Mouse (Mus musculus): ENCODE measurements at regions not wholly inside any gene's neighbourhood (a gene's known extent, or its start where the extent isn't known, plus 50 kb on each side); places are given as distances from the start of the nearest gene placed in this dataset.

- no peak for DNase-seq
Observed at GRCm38 (mm10) chr4:97377593-97378542, 194.9 kb upstream of the Gm10192 start.

GRCm38 (mm10) chr4:97360473-97360872 is 177.5 kb upstream of the Gm10192 start:
- DNase-seq: no peak

- DNase-seq: no peak
Observed at GRCm38 (mm10) chr4:97357958-97358357, 175.0 kb upstream of the Gm10192 start.

DNA sequence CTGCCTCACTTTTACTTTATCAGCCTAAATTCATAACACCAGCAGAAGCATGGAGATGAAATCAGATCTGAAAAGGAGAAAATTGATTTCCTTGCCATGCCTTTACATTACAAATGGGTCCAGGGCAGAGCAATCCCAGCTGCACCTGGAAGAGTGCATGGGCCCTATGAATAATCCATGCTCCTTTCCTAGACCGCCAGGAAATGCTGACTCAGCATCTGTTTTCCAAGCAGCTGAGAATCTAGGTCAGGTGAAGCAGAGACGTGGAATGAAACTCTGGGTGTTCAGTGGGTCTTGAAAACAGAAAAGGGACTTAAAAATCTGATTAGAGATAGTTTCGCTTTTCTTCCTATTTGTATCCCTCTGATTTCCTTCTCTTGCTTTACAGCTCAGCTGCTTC is 163.8 kb upstream of the Gm10192 start:
- DNase-seq: no peak

DNA sequence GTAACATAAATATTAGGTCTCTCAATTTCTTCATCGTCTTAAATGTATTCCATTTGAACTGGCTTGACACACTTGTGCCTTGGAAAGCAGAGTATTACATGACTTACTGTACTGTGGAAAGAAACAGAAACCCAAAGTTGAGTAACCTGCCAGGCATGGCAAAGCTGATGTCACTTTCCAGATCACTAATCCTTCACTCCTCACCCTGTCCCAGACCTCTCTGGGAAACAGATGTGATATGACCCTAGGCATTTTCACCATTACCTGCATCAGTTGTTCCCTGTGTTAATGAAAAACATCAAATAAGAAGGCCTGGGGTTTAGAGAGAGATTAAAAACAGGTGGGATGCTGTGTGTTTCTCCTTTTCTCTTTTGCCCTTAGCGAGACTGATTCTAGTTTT is 161.4 kb upstream of the Gm10192 start:
- DNase-seq: no peak

DNA sequence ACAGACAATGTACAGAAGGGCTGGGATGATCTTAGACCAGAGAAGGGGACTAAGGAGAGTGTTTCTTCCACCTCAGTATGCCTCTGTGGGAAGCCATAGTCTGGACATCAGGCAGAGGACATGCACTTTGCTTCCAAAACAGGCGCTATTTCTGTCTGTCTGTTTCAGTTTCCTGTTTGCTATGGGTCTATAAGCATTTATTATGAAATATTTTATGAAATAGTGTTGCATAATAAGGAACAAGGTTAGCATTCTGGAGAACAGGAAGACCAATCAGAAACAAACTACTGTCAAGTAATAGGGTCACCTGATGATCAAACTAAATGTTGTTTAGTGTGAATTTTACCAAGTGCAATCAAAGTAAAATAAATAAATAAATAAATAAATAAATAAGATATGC is 160.4 kb upstream of the Gm10192 start:
- no peak for DNase-seq
